Mouse (Mus musculus): ENCODE measurements at regions not wholly inside any gene's neighbourhood (a gene's known extent, or its start where the extent isn't known, plus 50 kb on each side); places are given as distances from the start of the nearest gene placed in this dataset.

DNA sequence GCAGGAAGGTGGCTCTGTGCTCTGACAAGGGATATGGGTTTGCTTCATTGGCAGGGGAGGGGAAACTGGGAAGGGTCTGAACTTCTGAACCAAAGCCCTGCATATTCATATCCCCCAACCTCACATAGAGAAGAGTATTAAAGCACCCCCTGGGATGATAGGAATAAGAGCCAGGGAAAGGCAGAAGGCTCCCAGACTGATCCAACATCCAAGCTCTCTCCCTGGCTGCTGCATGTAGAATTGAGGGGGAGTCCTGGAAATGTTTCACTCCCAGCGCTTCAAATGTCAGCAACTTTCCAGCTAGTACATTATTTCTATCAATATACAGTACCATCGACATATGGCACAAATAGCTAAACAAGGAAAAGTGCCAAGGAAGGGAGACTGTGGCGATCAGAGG lies 51.1 kb upstream of the Prickle1 start:
- H3K27ac ChIP-seq (ENCODE audit: low read depth, low read length) = no peak overlapping the region
- ATAC-seq (no peak), DNase-seq (ENCODE audit: low spot score) (no peak)
- no peak overlapping the region for H3K9ac ChIP-seq (ENCODE audit: low read length)
- H3K4me3 ChIP-seq (ENCODE audit: low read depth, low read length) = no peak overlapping the region
- H3K4me1 ChIP-seq (ENCODE audit: control insufficient read depth, insufficient read depth, low read length) = no peaks in the 10 kb centered on the region
- no peaks in the 10 kb centered on the region for H3K27me3 ChIP-seq (replicated peaks; ENCODE audit: control insufficient read depth, insufficient read depth, low read length)
- no peaks in the 10 kb centered on the region for H3K9me3 ChIP-seq (replicated peaks; ENCODE audit: control insufficient read depth, low read length)
- 79% methylated on average over 3 of the region's 3 CpGs for WGBS
- H3K36me3 ChIP-seq (ENCODE audit: control insufficient read depth, insufficient read depth, low read length) = no peaks in the 10 kb centered on the region
- H3K4me2 ChIP-seq (ENCODE audit: low read length) = no peak overlapping the region

DNA sequence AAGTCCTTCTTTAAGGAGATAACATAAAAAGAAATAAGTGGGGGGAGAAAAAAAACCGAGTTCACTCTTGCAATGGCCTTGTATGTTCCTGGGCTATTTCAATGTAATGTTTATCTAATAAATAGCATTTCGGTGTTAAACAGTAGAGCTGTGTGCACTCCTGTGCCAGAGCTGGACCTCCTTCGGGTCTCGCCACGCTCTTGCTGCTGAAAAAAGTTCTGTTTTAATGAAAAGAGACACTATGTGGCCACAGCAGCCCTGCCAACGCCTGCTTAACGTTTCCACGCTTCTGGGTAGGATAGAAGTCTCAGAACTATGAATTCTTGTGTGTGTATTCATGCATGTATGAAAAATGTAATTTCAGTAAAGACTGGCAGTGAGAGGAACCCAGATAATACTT lies 50.3 kb upstream of the Prickle1 start:
- WGBS = 87% methylated on average over 8 of the region's 8 CpGs
- no peak overlapping the region for H3K9ac ChIP-seq (ENCODE audit: low read length)

More for the DNA sequence above, 50.3 kb upstream of the Prickle1 start:
- no peak for DNase-seq (ENCODE audit: low spot score)
- Histone ChIP-seq H3K4me1 (ENCODE audit: control insufficient read depth, insufficient read depth, low read length) (no peaks in the 10 kb centered on the region), H3K27me3 (replicated peaks; ENCODE audit: control insufficient read depth, insufficient read depth, low read length) (no peaks in the 10 kb centered on the region), H3K9me3 (replicated peaks; ENCODE audit: control insufficient read depth, low read length) (no peaks in the 10 kb centered on the region), H3K4me3 (ENCODE audit: low read depth, low read length) (no peak overlapping the region), H3K36me3 (ENCODE audit: control insufficient read depth, insufficient read depth, low read length) (no peaks in the 10 kb centered on the region), H3K27ac (ENCODE audit: low read depth, low read length) (no peak overlapping the region), H3K4me2 (ENCODE audit: low read length) (no peak overlapping the region)
- no peak for ATAC-seq

Measured in forebrain, embryonic 14.5 days (tissue).